Mouse (Mus musculus): ENCODE data around the gene Zbtb20.

GRCm38 (mm10) chr16:43580321-43580822 lies 704.7 kb downstream of the Zbtb20 start:
- TF ChIP-seq CTCF (IDR thresholded peaks at IDR 0.05) (no peak), POLR2A (IDR thresholded peaks at IDR 0.05; ENCODE audit: insufficient read depth, low read depth, low read length) (no peak)

All from heart, adult 2 months (tissue).